Mouse (Mus musculus): ENCODE measurements around the gene Lrrc7. TPM values are rescaled to one million over a fixed set of nuclear protein-coding genes. Genes with fewer than 3 reads are reported as not detected.

Lrrc7 gene
- polyA plus RNA-seq (2012; rRNA removed), result 0.19 TPM in 1 of 2 replicates, not detected in the other

- H3K4me1 ChIP-seq (ENCODE audit: control insufficient read depth, insufficient read depth, insufficient read length, low read length), result no peaks in the 10 kb centered on the region
- H3K27me3 ChIP-seq (ENCODE audit: control insufficient read depth, insufficient read depth, low read length), result peaks cover 6% of the 10 kb centered on the region; the same call in 1 of the 2 replicates
- 2% methylated on average over 28 of the region's 28 CpGs for WGBS
- no peak within 1 kb of the TSS for H3K27ac ChIP-seq (ENCODE audit: insufficient read depth, low read depth, low read length)
- 0 out of 2 replicates have a peak, but pooled peaks have one; percentile 5 for TF ChIP-seq CTCF (IDR thresholded peaks at IDR 0.05; ENCODE audit: extremely low read depth, insufficient read length, insufficient replicate concordance, low read depth, low read length)
- no peak for TF ChIP-seq POLR2A (IDR thresholded peaks at IDR 0.05; ENCODE audit: low read depth, low read length)
- peak within 1 kb of the TSS; percentile 41 for H3K4me3 ChIP-seq (ENCODE audit: low read depth, low read length)
- no peaks in the 10 kb centered on the region for H3K36me3 ChIP-seq (ENCODE audit: control insufficient read depth, insufficient read depth, low read length)
Measured at GRCm38 (mm10) chr3:158561987-158562360, at the start of gene Lrrc7. Gene Lrrc7, minus strand, starts transcription at chr3:158562221.

DNA sequence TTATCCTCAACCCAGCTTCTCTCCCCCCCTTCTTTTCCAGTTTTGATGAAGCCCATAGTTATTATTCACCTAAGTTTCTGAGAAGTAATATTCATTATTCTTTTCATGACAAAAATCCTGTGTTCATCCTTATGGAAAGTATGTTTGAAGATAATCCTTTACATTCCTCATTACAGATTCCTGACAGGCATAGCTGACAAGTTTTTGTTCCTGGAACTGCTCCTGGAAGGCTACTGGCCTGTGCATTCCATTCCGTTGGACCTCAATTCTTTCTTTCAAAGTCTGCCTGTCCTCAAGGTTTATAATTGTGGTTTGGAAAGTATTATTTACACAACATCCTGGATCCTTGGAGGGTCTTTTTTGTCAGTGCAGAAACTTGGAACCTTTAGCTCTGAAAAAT, 45.0 kb upstream of the Lrrc7 start:
- H3K4me3 ChIP-seq (ENCODE audit: low read depth, low read length), result no peak overlapping the region

GRCm38 (mm10) chr3:158605274-158605673, 43.3 kb upstream of the Lrrc7 start:
- TF ChIP-seq POLR2A (IDR thresholded peaks at IDR 0.05; ENCODE audit: low read depth, low read length), result no peak
- no peak for TF ChIP-seq CTCF (IDR thresholded peaks at IDR 0.05; ENCODE audit: extremely low read depth, insufficient read length, insufficient replicate concordance, low read depth, low read length)
- Histone ChIP-seq H3K4me3 (ENCODE audit: low read depth, low read length) (no peak overlapping the region), H3K27me3 (ENCODE audit: control insufficient read depth, insufficient read depth, low read length) (no peaks in the 10 kb centered on the region), H3K36me3 (ENCODE audit: control insufficient read depth, insufficient read depth, low read length) (no peaks in the 10 kb centered on the region), H3K4me1 (ENCODE audit: control insufficient read depth, insufficient read depth, insufficient read length, low read length) (no peaks in the 10 kb centered on the region), H3K27ac (ENCODE audit: insufficient read depth, low read depth, low read length) (no peak overlapping the region)

More for the DNA sequence above, 45.0 kb upstream of the Lrrc7 start:
- Histone ChIP-seq H3K27me3 (ENCODE audit: control insufficient read depth, insufficient read depth, low read length) (no peaks in the 10 kb centered on the region), H3K4me1 (ENCODE audit: control insufficient read depth, insufficient read depth, insufficient read length, low read length) (no peaks in the 10 kb centered on the region), H3K36me3 (ENCODE audit: control insufficient read depth, insufficient read depth, low read length) (no peaks in the 10 kb centered on the region), H3K27ac (ENCODE audit: insufficient read depth, low read depth, low read length) (no peak overlapping the region)
- WGBS, result 34% methylated on average over 1 of the region's 1 CpGs
- TF ChIP-seq CTCF (IDR thresholded peaks at IDR 0.05; ENCODE audit: extremely low read depth, insufficient read length, insufficient replicate concordance, low read depth, low read length) (no peak), POLR2A (IDR thresholded peaks at IDR 0.05; ENCODE audit: low read depth, low read length) (no peak)

- no peak for TF ChIP-seq CTCF (IDR thresholded peaks at IDR 0.05; ENCODE audit: extremely low read depth, insufficient read length, insufficient replicate concordance, low read depth, low read length)
- TF ChIP-seq POLR2A (IDR thresholded peaks at IDR 0.05; ENCODE audit: low read depth, low read length), result no peak
- H3K27ac ChIP-seq (ENCODE audit: insufficient read depth, low read depth, low read length), result no peak overlapping the region
Measured at GRCm38 (mm10) chr3:158561256-158561986, 600 bp downstream of the Lrrc7 start.

GRCm38 (mm10) chr3:158560891-158561255, 1.1 kb downstream of the Lrrc7 start:
- TF ChIP-seq POLR2A (IDR thresholded peaks at IDR 0.05; ENCODE audit: low read depth, low read length) (no peak), CTCF (IDR thresholded peaks at IDR 0.05; ENCODE audit: extremely low read depth, insufficient read length, insufficient replicate concordance, low read depth, low read length) (no peak)
- 3% methylated on average over 16 of the region's 16 CpGs for WGBS

More at GRCm38 (mm10) chr3:158561256-158561986, 600 bp downstream of the Lrrc7 start:
- Histone ChIP-seq H3K36me3 (ENCODE audit: control insufficient read depth, insufficient read depth, low read length) (no peaks in the 10 kb centered on the region), H3K4me1 (ENCODE audit: control insufficient read depth, insufficient read depth, insufficient read length, low read length) (no peaks in the 10 kb centered on the region), H3K4me3 (ENCODE audit: low read depth, low read length) (peak overlapping the region; percentile 41), H3K27me3 (ENCODE audit: control insufficient read depth, insufficient read depth, low read length) (peaks cover 6% of the 10 kb centered on the region; the same call in 1 of the 2 replicates)
- 3% methylated on average over 55 of the region's 55 CpGs for WGBS

GRCm38 (mm10) chr3:158559691-158560650, 2.0 kb downstream of the Lrrc7 start:
- H3K4me3 ChIP-seq (ENCODE audit: low read depth, low read length), result no peak overlapping the region

More at GRCm38 (mm10) chr3:158560891-158561255, 1.1 kb downstream of the Lrrc7 start:
- Histone ChIP-seq H3K36me3 (ENCODE audit: control insufficient read depth, insufficient read depth, low read length) (no peaks in the 10 kb centered on the region), H3K4me1 (ENCODE audit: control insufficient read depth, insufficient read depth, insufficient read length, low read length) (no peaks in the 10 kb centered on the region), H3K4me3 (ENCODE audit: low read depth, low read length) (peak overlapping the region; percentile 41), H3K27me3 (ENCODE audit: control insufficient read depth, insufficient read depth, low read length) (peaks cover 6% of the 10 kb centered on the region; the same call in 1 of the 2 replicates), H3K27ac (ENCODE audit: insufficient read depth, low read depth, low read length) (no peak overlapping the region)

More at GRCm38 (mm10) chr3:158559691-158560650, 2.0 kb downstream of the Lrrc7 start:
- TF ChIP-seq CTCF (IDR thresholded peaks at IDR 0.05; ENCODE audit: extremely low read depth, insufficient read length, insufficient replicate concordance, low read depth, low read length) (no peak), POLR2A (IDR thresholded peaks at IDR 0.05; ENCODE audit: low read depth, low read length) (no peak)
- Histone ChIP-seq H3K27me3 (ENCODE audit: control insufficient read depth, insufficient read depth, low read length) (peaks cover 6% of the 10 kb centered on the region; the same call in 1 of the 2 replicates), H3K27ac (ENCODE audit: insufficient read depth, low read depth, low read length) (no peak overlapping the region), H3K36me3 (ENCODE audit: control insufficient read depth, insufficient read depth, low read length) (no peaks in the 10 kb centered on the region), H3K4me1 (ENCODE audit: control insufficient read depth, insufficient read depth, insufficient read length, low read length) (no peaks in the 10 kb centered on the region)
- 5% methylated on average over 18 of the region's 18 CpGs for WGBS
